Mouse (Mus musculus) ovary, postnatal 10 days (tissue): ENCODE measurements around the gene Ints11.

Source experiments
- DNase-seq: peaks from one replicate; pipeline ENCODE4 v3.0.0; 2022; ENCODE audit warnings: low spot score

The Ints11 gene

DNA sequence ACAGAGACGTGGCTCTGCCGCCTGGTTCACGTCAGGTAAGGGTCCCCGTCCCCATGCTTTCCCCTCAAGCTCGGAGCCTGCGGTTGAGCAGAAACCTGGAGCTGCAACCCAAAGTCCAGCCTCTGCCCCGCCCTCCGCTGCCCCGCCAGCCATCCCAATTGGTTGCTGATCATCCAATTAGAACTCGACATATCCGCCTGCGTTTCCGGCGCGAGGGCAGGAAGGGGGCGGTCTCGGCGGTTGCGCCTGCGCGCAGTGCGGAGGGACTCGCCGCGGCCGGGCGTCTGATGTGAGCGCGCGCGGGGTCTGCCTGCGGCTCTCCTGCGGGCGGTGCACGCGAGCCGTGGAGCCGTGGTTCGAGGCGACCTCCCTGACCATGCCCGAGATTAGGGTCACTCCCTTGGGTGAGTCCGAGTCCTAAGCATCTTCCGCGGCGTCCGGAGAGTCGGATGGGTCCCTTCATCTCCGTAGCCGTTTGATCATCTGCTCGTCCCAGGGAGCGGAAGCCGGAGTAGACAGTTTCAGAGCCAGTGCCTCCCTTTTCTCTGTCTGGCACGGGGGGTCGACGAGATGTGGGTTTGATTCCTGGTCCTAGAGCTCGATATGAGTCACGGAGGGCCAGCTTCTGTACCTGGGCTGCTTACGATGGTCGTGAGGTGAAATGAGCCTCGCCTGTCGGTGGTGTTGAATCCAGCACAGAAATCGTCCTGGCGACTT is at the start of gene Ints11, which contains the start of gene Cptp:
Ints11 (plus strand) TSS at position 230 of the 717 bp plus-strand sequence.
Cptp (minus strand) TSS at position 124 of the 717 bp plus-strand sequence.
- DNase-seq, result peak; percentile 88

GRCm38 (mm10) chr4:155821025-155821424 is 48.3 kb upstream of the Ints11 start:
- no peak for DNase-seq

- no peak for DNase-seq
These were observed 45.9 kb upstream of the Ints11 start for GRCm38 (mm10) chr4:155823443-155823842.

GRCm38 (mm10) chr4:155829866-155830265 is 39.5 kb upstream of the Ints11 start:
- DNase-seq, result no peak

DNA sequence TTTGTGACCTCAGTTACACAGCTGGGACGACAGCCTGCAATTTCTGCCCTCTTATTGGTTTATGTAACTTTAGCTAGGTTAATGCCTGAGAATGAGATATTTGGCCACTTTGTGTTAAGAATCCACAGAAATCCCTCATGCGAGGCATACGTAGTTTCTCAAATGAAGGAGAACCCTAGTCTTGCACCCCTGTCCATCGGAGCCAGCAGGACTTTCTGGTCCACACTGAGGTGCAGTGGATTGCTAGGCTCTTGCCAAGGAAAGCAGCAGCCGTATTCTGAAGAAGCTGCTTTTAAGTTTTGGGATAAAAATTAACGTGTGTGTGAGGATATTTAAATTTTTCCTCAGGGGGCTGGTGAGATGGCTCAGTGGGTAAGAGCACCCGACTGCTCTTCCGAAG is 38.8 kb upstream of the Ints11 start:
- no peak for DNase-seq

DNA sequence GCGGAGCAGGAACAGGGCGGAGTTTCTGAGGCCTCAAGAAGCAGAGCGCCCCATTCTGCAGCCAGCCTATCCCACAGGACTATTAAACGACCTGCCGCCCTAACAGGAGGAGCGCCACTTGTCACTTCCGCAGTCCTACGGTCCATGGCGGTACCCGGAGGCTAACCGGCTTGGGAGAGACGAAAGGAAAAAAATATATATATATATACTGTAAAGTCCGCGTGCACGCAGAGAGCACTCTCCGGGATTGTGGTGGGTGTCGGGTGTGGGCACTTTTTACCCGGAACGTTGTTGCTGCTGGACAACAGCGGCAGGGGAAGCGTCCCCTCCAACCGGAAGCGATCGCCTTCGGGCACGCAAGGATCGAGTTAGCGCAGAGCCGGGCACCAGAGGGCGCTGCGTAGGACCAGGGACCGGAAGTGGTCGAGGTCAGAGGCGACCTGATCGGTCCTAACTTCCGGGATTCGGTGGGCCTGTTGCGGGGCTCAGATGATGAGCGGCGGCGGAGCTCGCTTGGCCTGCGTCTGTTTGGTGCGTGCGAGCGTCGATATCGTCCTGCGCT is 38.1 kb upstream of the Ints11 start, which contains the start of gene Aurkaip1:
Aurkaip1 (plus strand) TSS at position 68 of the 562 bp plus-strand sequence.
- peak; percentile 82 for DNase-seq

- DNase-seq, result no peak
These were observed 37.5 kb upstream of the Ints11 start for GRCm38 (mm10) chr4:155831831-155832230.

- no peak for DNase-seq
These were observed 37.0 kb upstream of the Ints11 start for GRCm38 (mm10) chr4:155832321-155832720.

- no peak for DNase-seq
These were observed 36.1 kb upstream of the Ints11 start for GRCm38 (mm10) chr4:155833234-155833633.

DNA sequence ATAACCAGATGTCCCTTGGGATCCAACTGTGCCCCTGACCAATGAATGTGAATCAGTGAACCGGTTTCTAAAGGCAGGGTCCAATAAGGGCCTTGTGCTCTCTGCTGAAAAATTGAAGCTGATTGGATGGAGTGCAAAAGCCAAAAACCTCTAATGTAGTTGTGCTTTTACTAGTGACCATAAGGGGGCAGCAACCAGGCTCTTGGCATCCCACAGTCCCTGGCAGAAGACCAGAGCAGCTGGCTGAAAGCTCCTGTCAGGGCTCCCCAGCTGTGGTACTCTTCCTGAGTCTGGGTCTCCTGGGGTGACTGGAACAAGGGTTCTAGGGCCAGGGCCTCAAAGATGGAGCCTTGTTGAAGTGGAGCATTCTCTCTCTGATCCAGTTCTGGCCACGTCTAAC is 35.5 kb upstream of the Ints11 start:
- DNase-seq, result peak; percentile 69

- no peak for DNase-seq
These were observed 31.8 kb upstream of the Ints11 start for GRCm38 (mm10) chr4:155837404-155838010.

DNA sequence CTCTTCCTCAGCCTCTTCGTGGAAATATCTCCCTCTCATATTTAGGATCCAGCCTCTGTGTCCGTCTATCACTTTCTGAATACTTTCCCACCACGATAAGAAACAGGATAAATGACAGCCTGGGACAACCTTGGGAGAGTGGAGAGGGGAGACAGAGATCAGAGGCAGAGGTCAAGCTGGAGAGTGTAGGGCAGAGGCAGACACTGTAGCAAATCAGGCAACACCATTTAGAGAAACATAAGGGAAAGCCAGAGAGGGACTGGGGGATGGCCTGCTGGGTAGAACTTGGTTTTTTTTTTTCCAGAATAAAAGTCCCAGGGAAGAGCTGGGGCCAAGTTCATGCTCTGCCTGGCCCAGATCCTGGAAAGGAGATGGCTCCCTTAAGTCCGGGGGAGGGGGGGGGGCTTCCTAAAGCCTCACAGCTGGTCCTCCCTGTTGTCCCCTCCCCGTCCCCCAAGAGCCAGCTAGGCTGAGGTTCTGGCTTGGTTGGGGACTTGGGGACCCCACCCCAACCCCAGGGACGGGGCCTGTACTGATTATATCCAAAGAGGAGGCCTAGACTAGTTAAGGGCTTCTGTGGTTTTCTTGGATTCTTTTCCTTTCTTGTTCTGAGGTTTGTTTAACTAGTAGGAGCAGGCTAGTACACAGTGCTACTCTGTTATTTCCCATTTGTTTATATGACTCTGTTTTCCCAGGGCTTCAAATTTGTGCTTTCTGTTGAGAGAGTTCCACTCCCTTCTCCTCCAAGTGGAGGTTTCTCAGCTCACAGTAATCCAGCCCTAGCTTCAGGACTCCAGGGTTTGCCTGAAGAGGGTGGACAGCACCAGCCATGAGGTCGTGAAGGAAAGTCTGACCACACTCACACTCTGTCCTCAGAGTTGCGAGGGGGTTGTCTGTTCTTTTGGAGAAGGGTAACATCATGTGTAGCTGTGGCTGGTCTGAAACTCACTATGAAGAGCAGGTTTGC is 30.9 kb upstream of the Ints11 start:
- DNase-seq, result no peak

DNA sequence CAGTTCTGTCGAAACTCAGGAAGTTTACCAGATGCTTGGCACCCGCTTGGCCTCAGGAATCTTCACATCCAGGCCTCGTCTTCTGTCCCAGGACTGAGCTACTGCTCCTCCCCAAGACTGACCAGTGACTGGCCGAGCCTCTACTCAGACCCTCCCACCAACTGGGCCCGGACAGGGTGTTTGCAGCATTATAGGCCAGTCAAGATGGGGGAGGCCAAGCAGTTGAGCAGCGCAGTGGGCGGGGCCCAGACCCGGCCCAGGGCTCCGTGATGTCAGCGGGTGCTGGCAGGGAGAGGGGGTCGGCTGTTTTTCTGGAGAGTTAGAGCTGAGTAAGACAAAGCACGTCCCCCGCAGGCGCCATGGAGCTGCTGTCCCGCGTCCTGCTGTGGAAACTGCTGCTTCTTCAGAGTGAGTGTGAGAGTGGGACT is 29.8 kb upstream of the Ints11 start, which contains the start of gene Mxra8:
Mxra8 (plus strand) TSS at position 198 of the 428 bp plus-strand sequence.
- peak; percentile 67 for DNase-seq

DNA sequence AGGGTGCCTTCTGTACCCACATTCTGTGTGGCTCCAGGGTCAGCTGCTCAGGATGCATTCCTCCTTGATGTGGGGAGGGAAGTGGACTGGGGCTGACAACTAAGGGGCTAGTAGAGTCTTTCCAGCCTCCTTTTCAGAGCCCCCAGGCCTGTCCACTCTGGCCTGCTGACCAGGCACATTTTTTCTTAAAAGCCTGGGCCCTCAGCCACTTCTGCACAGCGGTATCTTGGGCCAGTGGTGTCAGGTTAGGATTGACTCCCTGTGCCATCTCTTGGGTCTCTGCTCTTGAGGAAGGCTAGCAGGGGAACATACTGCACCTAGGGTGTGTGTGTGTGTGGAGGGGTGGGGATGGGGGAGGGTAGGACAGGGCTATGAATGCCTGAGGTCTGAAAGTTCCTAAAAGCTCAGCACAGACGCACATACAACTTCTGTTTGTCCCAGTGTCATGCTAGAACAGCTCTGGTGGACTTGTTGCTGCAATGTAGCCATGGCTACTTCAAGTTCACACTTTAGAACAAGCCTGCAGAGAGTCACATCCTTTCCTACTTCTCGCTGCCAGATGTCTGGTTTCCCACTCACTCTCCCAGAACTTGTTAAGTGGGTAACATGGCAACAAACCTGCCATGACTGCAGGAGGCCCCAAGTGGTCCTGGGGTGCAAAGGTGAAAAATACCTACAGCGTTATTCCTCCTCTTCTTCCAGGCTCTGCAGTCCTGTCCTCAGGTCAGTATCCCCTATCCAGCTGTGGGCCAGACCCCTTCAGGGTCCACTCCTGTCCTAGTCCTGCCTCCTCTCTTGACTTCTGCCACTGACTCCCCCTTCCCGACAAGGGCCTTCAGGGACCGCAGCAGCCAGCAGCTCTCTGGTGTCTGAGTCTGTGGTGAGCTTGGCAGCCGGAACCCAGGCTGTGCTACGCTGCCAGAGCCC is 29.0 kb upstream of the Ints11 start:
- no peak for DNase-seq

GRCm38 (mm10) chr4:155841003-155841454 is 28.3 kb upstream of the Ints11 start:
- DNase-seq, result no peak

- no peak for DNase-seq
These were observed 27.6 kb upstream of the Ints11 start for GRCm38 (mm10) chr4:155841651-155842270.

DNA sequence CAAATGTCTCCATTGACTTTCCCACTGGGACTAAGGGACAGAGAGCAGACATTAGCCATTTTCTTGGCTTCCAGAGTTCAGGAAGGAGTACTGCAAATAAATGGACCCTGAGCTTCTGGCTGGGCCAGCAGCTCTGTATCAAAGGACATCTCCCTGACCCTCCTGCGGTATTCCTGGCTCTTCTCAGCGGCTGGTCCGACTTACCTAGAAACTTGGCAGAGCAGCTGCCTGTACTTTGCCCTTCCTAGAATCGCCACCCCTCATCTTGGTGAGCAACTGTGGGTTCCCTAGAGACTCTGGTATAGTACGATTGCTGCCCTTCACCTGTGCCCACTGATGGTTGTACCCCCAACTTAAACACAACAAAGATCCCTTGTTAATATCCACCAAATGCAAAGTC is 26.1 kb upstream of the Ints11 start:
- no peak for DNase-seq

DNA sequence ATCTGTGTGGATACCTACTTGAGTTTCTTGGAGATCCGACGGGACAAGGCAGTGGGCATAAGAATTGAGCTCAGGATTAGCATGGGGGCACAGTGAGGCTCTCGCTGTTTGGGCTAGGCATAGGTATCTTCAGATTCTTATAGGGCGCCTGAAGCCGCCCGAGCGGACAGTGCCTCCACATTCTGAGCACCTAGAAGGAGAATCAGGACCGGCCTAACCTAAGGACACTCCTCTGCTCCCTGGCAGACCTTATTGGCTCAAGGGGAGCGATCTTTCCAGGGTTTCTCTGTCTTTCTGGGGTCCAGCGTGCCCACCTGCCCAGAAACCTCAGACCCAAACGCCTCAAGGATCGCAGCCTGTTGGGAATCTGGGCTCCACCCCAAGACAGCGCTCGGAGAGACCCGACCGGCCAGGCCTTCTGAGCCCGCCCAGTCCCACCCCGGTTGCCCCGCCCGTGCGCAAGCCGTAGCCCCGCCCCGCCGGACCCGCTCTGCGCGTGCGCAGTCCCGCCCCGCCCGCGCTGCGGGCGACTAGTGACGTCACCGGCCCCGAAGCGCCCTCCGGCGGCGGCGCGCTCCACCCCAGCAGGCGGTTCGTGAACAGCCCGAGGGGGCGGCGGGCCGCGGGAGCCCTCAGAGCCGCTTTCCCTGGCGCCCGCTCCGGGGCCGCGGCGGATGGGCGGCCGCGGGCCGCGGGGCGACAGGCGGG is 22.3 kb upstream of the Ints11 start, which contains the start of gene Dvl1:
Dvl1 (plus strand) TSS at position 532 of the 708 bp plus-strand sequence.
- peak; percentile 97 for DNase-seq

DNA sequence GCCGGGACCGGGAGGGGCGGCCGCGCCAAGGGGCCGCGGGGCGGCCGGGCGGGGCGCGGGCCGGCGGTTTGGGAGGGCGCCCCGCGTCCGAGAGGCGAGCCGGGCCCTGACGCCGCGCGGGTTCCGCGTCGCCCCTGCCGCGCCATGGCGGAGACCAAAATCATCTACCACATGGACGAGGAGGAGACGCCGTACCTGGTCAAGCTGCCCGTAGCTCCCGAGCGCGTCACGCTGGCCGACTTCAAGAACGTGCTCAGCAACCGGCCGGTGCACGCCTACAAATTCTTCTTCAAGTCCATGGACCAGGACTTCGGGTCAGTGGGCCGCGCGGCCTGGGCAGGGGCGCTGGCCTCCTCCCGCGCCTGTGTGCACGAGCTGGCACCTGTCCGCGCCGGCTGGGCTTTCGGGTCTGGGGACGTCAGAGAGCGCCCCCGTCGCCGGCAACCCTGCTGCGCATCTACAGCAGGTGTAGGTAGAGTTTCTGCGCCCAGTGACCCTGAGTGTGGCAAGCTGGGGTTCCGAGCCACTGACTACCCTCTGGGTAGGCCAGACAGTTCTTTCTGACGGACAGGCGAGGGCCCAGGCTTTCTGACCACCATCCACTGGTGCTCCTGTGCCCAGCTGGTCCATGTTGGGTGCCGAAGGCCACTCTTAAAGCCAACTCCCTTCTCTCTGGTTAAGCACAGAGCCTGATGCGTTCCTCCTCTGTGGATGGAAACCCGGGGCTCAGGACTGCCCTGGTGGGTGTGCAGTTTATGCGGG is 21.6 kb upstream of the Ints11 start:
- no peak for DNase-seq
